Mouse (Mus musculus): Measurements from ENCODE around the gene Gnaq. TPM values are rescaled to one million over a fixed set of nuclear protein-coding genes. Genes with fewer than 3 reads are reported as not detected.

The Gnaq gene
- polyA plus RNA-seq, 1 experiment = 20.0 TPM

- TF ChIP-seq POLR2A (IDR thresholded peaks at IDR 0.05; ENCODE audit: borderline replicate concordance, control insufficient read depth, low read depth, low read length) (no peak), CTCF (IDR thresholded peaks at IDR 0.05; ENCODE audit: control insufficient read depth, insufficient read depth, low read length) (no peak)
- H3K4me3 ChIP-seq (replicated peaks; ENCODE audit: control insufficient read depth, low read depth, low read length) = no peak overlapping the region
- H3K4me1 ChIP-seq (ENCODE audit: control insufficient read depth, insufficient read depth, low read length) = no peaks in the 10 kb centered on the region
- H3K27ac ChIP-seq (ENCODE audit: control insufficient read depth, insufficient read depth, low read depth, low read length, poor library complexity) = no peak overlapping the region
Observed at GRCm38 (mm10) chr19:16353701-16354136, 221.1 kb downstream of the Gnaq start.

GRCm38 (mm10) chr19:16358148-16358547 lies 225.5 kb downstream of the Gnaq start:
- WGBS = 76% methylated on average over 3 of the region's 3 CpGs

DNA sequence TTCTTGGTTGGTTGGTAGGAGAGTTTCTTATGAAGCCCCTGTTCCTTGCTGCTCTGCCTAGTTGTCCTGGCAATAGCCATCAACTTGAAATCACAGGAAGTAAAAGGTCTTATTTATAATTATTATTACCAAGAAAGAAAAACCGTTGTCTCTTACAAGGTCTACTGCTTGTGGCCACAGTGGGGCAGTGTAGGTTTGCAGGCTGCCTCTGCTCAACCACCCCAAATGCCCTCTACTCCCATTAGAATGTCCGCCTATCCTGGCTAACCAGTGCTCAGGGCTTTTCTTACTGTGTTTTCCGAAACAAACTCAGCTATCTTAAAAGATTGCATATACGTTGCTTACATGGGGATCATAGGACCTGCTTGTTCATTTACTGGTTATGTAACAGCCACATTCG lies 226.3 kb downstream of the Gnaq start:
- no peak for TF ChIP-seq POLR2A (IDR thresholded peaks at IDR 0.05; ENCODE audit: borderline replicate concordance, control insufficient read depth, low read depth, low read length)
- TF ChIP-seq CTCF (IDR thresholded peaks at IDR 0.05; ENCODE audit: control insufficient read depth, insufficient read depth, low read length) = peak; percentile 43
- Histone ChIP-seq H3K4me1 (ENCODE audit: control insufficient read depth, insufficient read depth, low read length) (no peaks in the 10 kb centered on the region), H3K27ac (ENCODE audit: control insufficient read depth, insufficient read depth, low read depth, low read length, poor library complexity) (no peak overlapping the region), H3K4me3 (replicated peaks; ENCODE audit: control insufficient read depth, low read depth, low read length) (no peak overlapping the region)
- WGBS = 58% methylated on average over 5 of the region's 5 CpGs

More at GRCm38 (mm10) chr19:16358148-16358547, 225.5 kb downstream of the Gnaq start:
- TF ChIP-seq POLR2A (IDR thresholded peaks at IDR 0.05; ENCODE audit: borderline replicate concordance, control insufficient read depth, low read depth, low read length) (no peak), CTCF (IDR thresholded peaks at IDR 0.05; ENCODE audit: control insufficient read depth, insufficient read depth, low read length) (no peak)
- H3K4me1 ChIP-seq (ENCODE audit: control insufficient read depth, insufficient read depth, low read length) = no peaks in the 10 kb centered on the region
- H3K27ac ChIP-seq (ENCODE audit: control insufficient read depth, insufficient read depth, low read depth, low read length, poor library complexity) = no peak overlapping the region
- H3K4me3 ChIP-seq (replicated peaks; ENCODE audit: control insufficient read depth, low read depth, low read length) = no peak overlapping the region

- 77% methylated on average over 7 of the region's 7 CpGs for WGBS
- Histone ChIP-seq H3K4me1 (ENCODE audit: control insufficient read depth, insufficient read depth, low read length) (no peaks in the 10 kb centered on the region), H3K27ac (ENCODE audit: control insufficient read depth, insufficient read depth, low read depth, low read length, poor library complexity) (no peak overlapping the region), H3K4me3 (replicated peaks; ENCODE audit: control insufficient read depth, low read depth, low read length) (no peak overlapping the region)
- no peak for TF ChIP-seq CTCF (IDR thresholded peaks at IDR 0.05; ENCODE audit: control insufficient read depth, insufficient read depth, low read length)
- TF ChIP-seq POLR2A (IDR thresholded peaks at IDR 0.05; ENCODE audit: borderline replicate concordance, control insufficient read depth, low read depth, low read length) = no peak
Observed at GRCm38 (mm10) chr19:16366465-16367063, 233.9 kb downstream of the Gnaq start.

GRCm38 (mm10) chr19:16367218-16367617 lies 234.6 kb downstream of the Gnaq start:
- no peak for TF ChIP-seq POLR2A (IDR thresholded peaks at IDR 0.05; ENCODE audit: borderline replicate concordance, control insufficient read depth, low read depth, low read length)
- TF ChIP-seq CTCF (IDR thresholded peaks at IDR 0.05; ENCODE audit: control insufficient read depth, insufficient read depth, low read length) = no peak
- Histone ChIP-seq H3K4me1 (ENCODE audit: control insufficient read depth, insufficient read depth, low read length) (no peaks in the 10 kb centered on the region; the same call in 1 of the 2 replicates), H3K27ac (ENCODE audit: control insufficient read depth, insufficient read depth, low read depth, low read length, poor library complexity) (no peak overlapping the region), H3K4me3 (replicated peaks; ENCODE audit: control insufficient read depth, low read depth, low read length) (no peak overlapping the region)
- 68% methylated on average over 10 of the region's 10 CpGs for WGBS

GRCm38 (mm10) chr19:16371680-16372079 lies 239.0 kb downstream of the Gnaq start:
- Histone ChIP-seq H3K27ac (ENCODE audit: control insufficient read depth, insufficient read depth, low read depth, low read length, poor library complexity) (no peak overlapping the region), H3K4me3 (replicated peaks; ENCODE audit: control insufficient read depth, low read depth, low read length) (no peak overlapping the region), H3K4me1 (ENCODE audit: control insufficient read depth, insufficient read depth, low read length) (peaks cover 2% of the 10 kb centered on the region)
- no peak for TF ChIP-seq CTCF (IDR thresholded peaks at IDR 0.05; ENCODE audit: control insufficient read depth, insufficient read depth, low read length)
- no peak for TF ChIP-seq POLR2A (IDR thresholded peaks at IDR 0.05; ENCODE audit: borderline replicate concordance, control insufficient read depth, low read depth, low read length)
- WGBS = 59% methylated on average over 2 of the region's 2 CpGs

DNA sequence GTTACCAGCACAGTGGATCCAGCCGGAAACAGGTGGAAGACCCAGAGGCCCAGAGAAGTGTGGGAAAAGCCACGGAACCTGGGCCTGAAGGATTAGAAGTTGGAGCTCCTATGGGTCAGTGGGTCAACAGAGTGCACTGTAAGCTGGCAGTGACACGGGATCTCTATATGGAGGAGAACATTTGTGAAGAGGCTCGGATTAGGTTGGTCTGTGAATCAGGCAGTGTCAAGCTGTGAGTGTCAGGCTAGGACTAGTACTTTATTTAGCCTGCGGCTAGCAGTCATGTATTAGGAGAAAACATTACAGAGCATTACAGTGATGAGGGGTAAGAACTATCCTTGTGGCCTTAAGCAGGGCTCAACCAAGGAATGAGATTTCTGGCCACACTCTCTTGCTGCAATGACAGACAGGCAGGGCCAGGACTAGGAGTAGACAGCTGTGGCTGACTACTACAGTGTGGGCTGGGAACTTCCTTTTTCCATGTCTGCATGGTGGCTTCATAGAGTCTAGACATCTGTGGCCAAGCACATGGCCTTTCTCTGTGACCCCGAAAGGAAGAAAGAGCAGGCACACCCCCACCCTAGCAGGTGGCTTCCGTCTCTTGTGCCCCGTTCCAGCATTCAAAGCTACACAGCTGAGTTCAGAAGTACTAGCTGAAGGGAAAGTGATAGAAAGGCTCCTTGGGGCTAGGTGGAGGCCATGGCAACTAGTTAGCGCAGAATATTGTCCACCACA lies 240.3 kb downstream of the Gnaq start:
- H3K27ac ChIP-seq (ENCODE audit: control insufficient read depth, insufficient read depth, low read depth, low read length, poor library complexity) = peak overlapping the region; percentile 36; the same call in 1 of the 2 replicates
- H3K4me3 ChIP-seq (replicated peaks; ENCODE audit: control insufficient read depth, low read depth, low read length) = no peak overlapping the region
- no peak for TF ChIP-seq POLR2A (IDR thresholded peaks at IDR 0.05; ENCODE audit: borderline replicate concordance, control insufficient read depth, low read depth, low read length)
- no peak for TF ChIP-seq CTCF (IDR thresholded peaks at IDR 0.05; ENCODE audit: control insufficient read depth, insufficient read depth, low read length)
- WGBS = 54% methylated on average over 9 of the region's 9 CpGs
- H3K4me1 ChIP-seq (ENCODE audit: control insufficient read depth, insufficient read depth, low read length) = peaks cover 2% of the 10 kb centered on the region

- 82% methylated on average over 4 of the region's 4 CpGs for WGBS
- Histone ChIP-seq H3K27ac (ENCODE audit: control insufficient read depth, insufficient read depth, low read depth, low read length, poor library complexity) (no peak overlapping the region), H3K4me3 (replicated peaks; ENCODE audit: control insufficient read depth, low read depth, low read length) (no peak overlapping the region), H3K4me1 (ENCODE audit: control insufficient read depth, insufficient read depth, low read length) (peaks cover 2% of the 10 kb centered on the region)
- TF ChIP-seq CTCF (IDR thresholded peaks at IDR 0.05; ENCODE audit: control insufficient read depth, insufficient read depth, low read length) = no peak
- no peak for TF ChIP-seq POLR2A (IDR thresholded peaks at IDR 0.05; ENCODE audit: borderline replicate concordance, control insufficient read depth, low read depth, low read length)
Observed at GRCm38 (mm10) chr19:16375881-16376280, 243.2 kb downstream of the Gnaq start.
